Mouse (Mus musculus) kidney, postnatal 4 days (tissue): ENCODE results near the gene Gm37240.
A peak's percentile ranks its signal among the peaks of the same experiment; 100 is the strongest.
"Not testable (repeated sequence)": the region's sequence is repeated elsewhere in the genome, so short reads cannot be mapped to it uniquely, and the experiment has no call there.

Experiments used
- DNase-seq, 2 experiments: peaks; one replicate each; pipeline ENCODE4 v3.0.0; 2021; ENCODE audit warnings: mixed read lengths in 2 of 2

Gm37240 gene

GRCm38 (mm10) chr3:84654246-84654826, 1233.0 kb downstream of the Gm37240 start:
- DNase-seq, result no peak

- peak; percentile 33 to 42 for DNase-seq
Observed at GRCm38 (mm10) chr3:84653557-84654245, 1233.6 kb downstream of the Gm37240 start.

GRCm38 (mm10) chr3:84652643-84653556, 1234.4 kb downstream of the Gm37240 start:
- no peak for DNase-seq

- DNase-seq, result no peak
Observed at GRCm38 (mm10) chr3:84649578-84650327, 1237.6 kb downstream of the Gm37240 start.

- not testable (repeated sequence) for DNase-seq
Observed at GRCm38 (mm10) chr3:84648069-84648468, 1239.2 kb downstream of the Gm37240 start.

- no peak for DNase-seq
Observed at GRCm38 (mm10) chr3:84647616-84648015, 1239.7 kb downstream of the Gm37240 start.

- no peak for DNase-seq
Observed at GRCm38 (mm10) chr3:84646331-84646845, 1240.9 kb downstream of the Gm37240 start.

- no peak for DNase-seq
Observed at GRCm38 (mm10) chr3:84646007-84646290, 1241.4 kb downstream of the Gm37240 start.

GRCm38 (mm10) chr3:84645156-84646006, 1241.9 kb downstream of the Gm37240 start:
- DNase-seq, result no peak

GRCm38 (mm10) chr3:84642942-84643341, 1244.4 kb downstream of the Gm37240 start:
- no peak for DNase-seq

- no peak for DNase-seq
Observed at GRCm38 (mm10) chr3:84641391-84641790, 1245.9 kb downstream of the Gm37240 start.

- DNase-seq, result peak in 1 of 2 experiments; percentile 24
Observed at GRCm38 (mm10) chr3:84640536-84640935, 1246.8 kb downstream of the Gm37240 start.

GRCm38 (mm10) chr3:84639767-84640500, 1247.4 kb downstream of the Gm37240 start:
- DNase-seq, result peak in 1 of 2 experiments; percentile 45

- no peak for DNase-seq
Observed at GRCm38 (mm10) chr3:84638858-84639257, 1248.5 kb downstream of the Gm37240 start.

GRCm38 (mm10) chr3:84637890-84638578, 1249.3 kb downstream of the Gm37240 start:
- peak in 1 of 2 experiments; percentile 55 for DNase-seq

GRCm38 (mm10) chr3:84637095-84637494, 1250.2 kb downstream of the Gm37240 start:
- no peak for DNase-seq

GRCm38 (mm10) chr3:84631586-84631985, 1255.7 kb downstream of the Gm37240 start:
- DNase-seq, result no peak

GRCm38 (mm10) chr3:84622026-84622425, 1265.3 kb downstream of the Gm37240 start:
- DNase-seq, result no peak

GRCm38 (mm10) chr3:84619725-84620124, 1267.6 kb downstream of the Gm37240 start:
- DNase-seq, result no peak

- no peak for DNase-seq
Observed at GRCm38 (mm10) chr3:84619056-84619455, 1268.3 kb downstream of the Gm37240 start.
